Mouse (Mus musculus): ENCODE data around the gene Ksr1.

GRCm38 (mm10) chr11:79135105-79135503, 11.1 kb downstream of the Ksr1 start:
- TF ChIP-seq POLR2A (IDR thresholded peaks at IDR 0.05; ENCODE audit: borderline replicate concordance, control insufficient read depth, low read depth, low read length) (no peak), CTCF (IDR thresholded peaks at IDR 0.05; ENCODE audit: control insufficient read depth, insufficient read depth, low read length) (no peak)

Measured in bone marrow, adult 2 months (tissue).